Mouse (Mus musculus): Measurements from ENCODE around the gene Fiz1.

DNA sequence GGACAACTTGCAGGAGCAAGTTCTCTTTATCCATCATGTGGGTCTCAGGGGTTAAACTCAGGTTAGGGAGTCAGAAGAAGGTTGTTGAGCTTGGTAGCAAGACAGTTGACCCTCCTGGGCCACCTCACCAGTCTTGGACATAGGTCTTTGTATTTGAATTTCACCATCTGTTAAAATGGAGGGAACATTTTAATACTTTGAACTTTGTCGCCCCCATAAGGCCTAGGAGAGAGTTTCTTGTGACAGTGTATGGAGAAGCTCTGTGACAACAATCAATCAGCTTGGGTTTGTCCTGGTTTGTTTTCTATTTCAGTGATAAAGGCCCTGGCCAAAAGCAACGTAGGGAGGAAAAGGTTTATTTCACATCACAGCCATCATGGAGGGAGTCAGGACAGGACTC is 32.8 kb upstream of the Fiz1 start:
- TF ChIP-seq POLR2A (IDR thresholded peaks at IDR 0.05; ENCODE audit: borderline replicate concordance, low read depth, low read length) (no peak), CTCF (IDR thresholded peaks at IDR 0.05; ENCODE audit: low read depth, low read length) (no peak)

All from bone marrow macrophage, adult 2 months (primary cell).